Mouse (Mus musculus): ENCODE data around the gene Ttc38. TPM values are rescaled to one million over a fixed set of nuclear protein-coding genes. Genes with fewer than 3 reads are reported as not detected.

Gene Ttc38
- polyA plus RNA-seq, 1 experiment from 2014 or later: 8.6 TPM

DNA sequence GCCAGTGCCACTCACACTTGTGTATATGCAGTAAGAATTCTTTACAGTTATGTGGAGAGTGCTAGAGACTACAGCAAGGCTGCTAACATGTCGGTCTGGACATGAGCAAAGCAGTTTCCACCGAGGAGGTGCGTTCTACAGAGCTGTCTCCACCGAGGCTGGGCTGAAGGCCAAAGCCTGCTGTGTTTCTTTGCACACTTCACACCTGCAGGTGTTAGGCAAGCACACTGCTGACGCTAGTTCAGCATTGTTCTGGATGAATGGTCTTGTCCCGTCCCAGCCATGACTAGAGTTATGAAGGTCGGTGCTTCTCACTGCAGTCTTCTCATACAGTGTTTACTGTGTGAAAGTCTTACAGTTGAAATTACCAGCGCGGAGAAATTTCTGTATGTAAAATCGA is 59.9 kb downstream of the Ttc38 start:
- H3K36me3 ChIP-seq (ENCODE audit: control insufficient read depth, insufficient read depth): peaks cover 61% of the 10 kb centered on the region
- H3K27me3 ChIP-seq (replicated peaks; ENCODE audit: control insufficient read depth, insufficient read depth, low read length): no peaks in the 10 kb centered on the region
- no peak overlapping the region for H3K9ac ChIP-seq (ENCODE audit: low read depth, low read length)
- no peak overlapping the region for H3K4me2 ChIP-seq (replicated peaks; ENCODE audit: low read depth)
- H3K9me3 ChIP-seq (ENCODE audit: control insufficient read depth): no peaks in the 10 kb centered on the region
- WGBS: 89% methylated on average over 10 of the region's 10 CpGs
- TF ChIP-seq CTCF (IDR thresholded peaks at IDR 0.05; ENCODE audit: low read depth): no peak
- ATAC-seq: no peak
- H3K4me3 ChIP-seq (ENCODE audit: low read depth, low read length): no peak overlapping the region
- no peak overlapping the region for H3K27ac ChIP-seq (ENCODE audit: low read depth, low read length)
- no peaks in the 10 kb centered on the region for H3K4me1 ChIP-seq (replicated peaks; ENCODE audit: control insufficient read depth, insufficient read depth, low read length)

DNA sequence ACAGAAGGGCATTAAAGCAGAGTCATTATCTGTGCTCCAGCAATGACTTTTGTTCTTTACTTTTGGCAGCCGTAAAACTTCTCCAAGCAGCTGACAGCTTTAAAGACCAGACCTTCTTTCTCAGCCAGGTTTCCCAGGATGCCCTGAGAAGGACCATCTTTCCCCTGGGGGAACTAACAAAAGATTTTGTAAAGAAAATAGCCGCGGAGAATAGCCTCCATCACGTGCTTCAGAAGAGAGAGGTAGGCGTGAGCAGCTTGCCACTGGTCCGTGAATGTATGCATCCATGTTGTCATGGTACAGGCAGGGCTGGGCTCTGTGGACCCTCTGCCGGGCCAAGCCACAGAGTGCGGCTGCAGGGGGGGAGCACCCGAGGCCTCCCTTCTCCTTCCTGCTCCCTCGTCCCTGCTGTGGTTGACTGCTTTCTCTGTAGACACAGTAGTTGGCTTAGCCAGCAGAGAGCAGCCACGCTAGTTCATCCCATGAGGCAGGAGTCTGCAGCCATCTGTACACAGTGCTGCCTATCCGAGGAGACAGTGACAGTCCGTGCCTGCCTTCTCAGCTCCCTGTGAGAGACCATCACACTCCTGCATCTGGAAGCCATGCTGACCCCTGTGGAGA is 60.5 kb downstream of the Ttc38 start:
- H3K9ac ChIP-seq (ENCODE audit: low read depth, low read length): no peak overlapping the region
- no peak for TF ChIP-seq CTCF (IDR thresholded peaks at IDR 0.05; ENCODE audit: low read depth)
- no peaks in the 10 kb centered on the region for H3K27me3 ChIP-seq (replicated peaks; ENCODE audit: control insufficient read depth, insufficient read depth, low read length)
- no peak for ATAC-seq
- no peak overlapping the region for H3K4me3 ChIP-seq (ENCODE audit: low read depth, low read length)
- no peak overlapping the region for H3K4me2 ChIP-seq (replicated peaks; ENCODE audit: low read depth)
- 84% methylated on average over 13 of the region's 13 CpGs for WGBS
- no peaks in the 10 kb centered on the region for H3K9me3 ChIP-seq (ENCODE audit: control insufficient read depth)
- H3K4me1 ChIP-seq (replicated peaks; ENCODE audit: control insufficient read depth, insufficient read depth, low read length): no peaks in the 10 kb centered on the region
- no peak overlapping the region for H3K27ac ChIP-seq (ENCODE audit: low read depth, low read length)
- peaks cover 67% of the 10 kb centered on the region for H3K36me3 ChIP-seq (ENCODE audit: control insufficient read depth, insufficient read depth)

DNA sequence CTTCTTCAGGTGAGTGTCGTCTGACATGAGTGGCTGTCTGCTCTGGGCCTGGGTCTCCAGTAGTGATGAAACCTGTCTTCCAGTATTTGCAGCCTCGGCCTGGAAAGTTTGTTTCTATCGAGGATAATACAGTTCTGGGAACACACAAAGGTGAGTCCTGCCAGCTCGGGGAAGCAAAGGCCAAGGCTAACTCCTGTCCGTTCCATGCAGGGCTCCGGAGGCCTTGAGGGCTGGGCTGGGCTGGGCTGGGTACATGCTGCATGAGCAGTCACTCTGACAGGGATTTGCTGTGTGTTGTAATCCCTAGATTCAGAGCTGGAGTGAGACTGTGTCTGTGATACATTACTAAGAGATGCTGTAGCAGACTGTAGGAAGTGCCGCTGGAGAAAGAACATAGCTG is 61.8 kb downstream of the Ttc38 start:
- H3K9ac ChIP-seq (ENCODE audit: low read depth, low read length): no peak overlapping the region
- H3K4me3 ChIP-seq (ENCODE audit: low read depth, low read length): no peak overlapping the region
- H3K27ac ChIP-seq (ENCODE audit: low read depth, low read length): no peak overlapping the region
- WGBS: 90% methylated on average over 7 of the region's 7 CpGs
- no peaks in the 10 kb centered on the region for H3K9me3 ChIP-seq (ENCODE audit: control insufficient read depth)
- H3K4me2 ChIP-seq (replicated peaks; ENCODE audit: low read depth): no peak overlapping the region
- no peak for ATAC-seq
- no peak for TF ChIP-seq CTCF (IDR thresholded peaks at IDR 0.05; ENCODE audit: low read depth)
- H3K27me3 ChIP-seq (replicated peaks; ENCODE audit: control insufficient read depth, insufficient read depth, low read length): no peaks in the 10 kb centered on the region
- peaks cover 68% of the 10 kb centered on the region for H3K36me3 ChIP-seq (ENCODE audit: control insufficient read depth, insufficient read depth)
- no peaks in the 10 kb centered on the region for H3K4me1 ChIP-seq (replicated peaks; ENCODE audit: control insufficient read depth, insufficient read depth, low read length)

DNA sequence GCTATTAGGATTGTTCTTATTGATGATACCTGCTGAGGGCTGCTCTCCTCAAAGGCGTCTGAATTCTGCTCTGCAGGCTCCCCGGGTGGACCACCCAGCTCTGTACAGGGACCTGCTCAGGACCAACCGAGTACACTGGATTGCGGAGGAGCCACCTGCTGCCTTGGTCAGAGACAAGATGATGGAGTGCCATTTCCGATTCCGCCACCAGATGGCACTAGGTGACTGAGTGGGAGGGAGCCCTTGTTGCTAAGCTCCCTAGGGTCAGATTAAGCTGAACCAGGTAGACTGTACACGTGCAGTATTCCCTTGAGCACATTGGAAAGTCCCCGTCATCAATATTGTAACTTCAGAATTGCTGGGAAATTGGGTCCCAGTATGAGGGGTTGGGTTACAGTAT is 64.2 kb downstream of the Ttc38 start:
- Histone ChIP-seq H3K4me1 (replicated peaks; ENCODE audit: control insufficient read depth, insufficient read depth, low read length) (no peaks in the 10 kb centered on the region), H3K4me2 (replicated peaks; ENCODE audit: low read depth) (no peak overlapping the region), H3K27ac (ENCODE audit: low read depth, low read length) (no peak overlapping the region), H3K27me3 (replicated peaks; ENCODE audit: control insufficient read depth, insufficient read depth, low read length) (no peaks in the 10 kb centered on the region), H3K9ac (ENCODE audit: low read depth, low read length) (no peak overlapping the region), H3K9me3 (ENCODE audit: control insufficient read depth) (no peaks in the 10 kb centered on the region), H3K36me3 (ENCODE audit: control insufficient read depth, insufficient read depth) (peaks cover 54% of the 10 kb centered on the region), H3K4me3 (ENCODE audit: low read depth, low read length) (no peak overlapping the region)
- no peak for ATAC-seq
- WGBS: 15% methylated on average over 8 of the region's 8 CpGs
- TF ChIP-seq CTCF (IDR thresholded peaks at IDR 0.05; ENCODE audit: low read depth): peak; percentile 97

DNA sequence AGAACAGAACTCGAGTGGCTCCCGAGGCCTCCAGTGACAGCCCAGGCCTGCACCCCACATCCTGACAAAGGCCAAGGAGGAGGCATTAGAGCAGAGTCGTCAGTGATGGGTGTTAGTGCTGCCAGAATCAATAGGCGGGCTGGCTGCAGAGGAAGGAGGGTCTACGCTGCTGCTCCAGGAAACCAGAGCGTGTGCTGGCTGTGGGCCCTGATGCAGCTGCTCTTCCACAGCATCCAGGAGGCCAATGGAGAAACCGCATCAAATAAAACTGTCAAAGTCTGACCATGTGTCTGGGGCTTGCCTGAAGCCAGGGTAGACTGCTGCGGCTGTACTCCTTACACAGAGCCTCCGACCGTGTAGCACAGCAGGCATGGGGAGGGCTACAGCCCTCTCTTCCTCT is 65.0 kb downstream of the Ttc38 start:
- Histone ChIP-seq H3K4me1 (replicated peaks; ENCODE audit: control insufficient read depth, insufficient read depth, low read length) (no peaks in the 10 kb centered on the region), H3K36me3 (ENCODE audit: control insufficient read depth, insufficient read depth) (peaks cover 47% of the 10 kb centered on the region), H3K27me3 (replicated peaks; ENCODE audit: control insufficient read depth, insufficient read depth, low read length) (no peaks in the 10 kb centered on the region), H3K9ac (ENCODE audit: low read depth, low read length) (no peak overlapping the region), H3K4me3 (ENCODE audit: low read depth, low read length) (no peak overlapping the region), H3K4me2 (replicated peaks; ENCODE audit: low read depth) (no peak overlapping the region), H3K9me3 (ENCODE audit: control insufficient read depth) (no peaks in the 10 kb centered on the region), H3K27ac (ENCODE audit: low read depth, low read length) (no peak overlapping the region)
- WGBS: 89% methylated on average over 10 of the region's 10 CpGs
- no peak for TF ChIP-seq CTCF (IDR thresholded peaks at IDR 0.05; ENCODE audit: low read depth)
- no peak for ATAC-seq

DNA sequence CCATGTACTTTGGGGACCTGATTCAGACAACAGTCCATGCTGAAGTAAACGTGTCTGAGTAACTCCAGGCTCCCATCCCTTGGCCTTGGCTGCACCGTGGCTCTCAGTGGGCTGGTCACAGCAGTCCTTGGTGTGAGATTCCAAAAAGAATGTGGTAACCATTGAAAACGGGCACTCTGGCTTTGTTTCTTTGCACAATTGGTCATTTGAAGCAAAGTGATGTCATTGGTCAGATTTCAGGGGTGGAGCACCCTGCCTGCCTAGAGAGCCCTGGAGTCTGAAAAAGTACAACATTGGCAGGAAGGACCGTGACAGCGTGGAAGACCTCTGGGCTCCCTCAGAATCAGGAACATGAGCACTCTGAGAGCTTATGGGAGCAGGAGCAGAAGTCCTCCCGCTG is 67.3 kb downstream of the Ttc38 start:
- Histone ChIP-seq H3K4me1 (replicated peaks; ENCODE audit: control insufficient read depth, insufficient read depth, low read length) (no peaks in the 10 kb centered on the region), H3K4me2 (replicated peaks; ENCODE audit: low read depth) (no peak overlapping the region), H3K27ac (ENCODE audit: low read depth, low read length) (no peak overlapping the region), H3K4me3 (ENCODE audit: low read depth, low read length) (no peak overlapping the region), H3K9me3 (ENCODE audit: control insufficient read depth) (no peaks in the 10 kb centered on the region), H3K9ac (ENCODE audit: low read depth, low read length) (no peak overlapping the region), H3K36me3 (ENCODE audit: control insufficient read depth, insufficient read depth) (peaks cover 26% of the 10 kb centered on the region), H3K27me3 (replicated peaks; ENCODE audit: control insufficient read depth, insufficient read depth, low read length) (no peaks in the 10 kb centered on the region)
- 80% methylated on average over 6 of the region's 6 CpGs for WGBS
- TF ChIP-seq CTCF (IDR thresholded peaks at IDR 0.05; ENCODE audit: low read depth): no peak
- ATAC-seq: no peak

DNA sequence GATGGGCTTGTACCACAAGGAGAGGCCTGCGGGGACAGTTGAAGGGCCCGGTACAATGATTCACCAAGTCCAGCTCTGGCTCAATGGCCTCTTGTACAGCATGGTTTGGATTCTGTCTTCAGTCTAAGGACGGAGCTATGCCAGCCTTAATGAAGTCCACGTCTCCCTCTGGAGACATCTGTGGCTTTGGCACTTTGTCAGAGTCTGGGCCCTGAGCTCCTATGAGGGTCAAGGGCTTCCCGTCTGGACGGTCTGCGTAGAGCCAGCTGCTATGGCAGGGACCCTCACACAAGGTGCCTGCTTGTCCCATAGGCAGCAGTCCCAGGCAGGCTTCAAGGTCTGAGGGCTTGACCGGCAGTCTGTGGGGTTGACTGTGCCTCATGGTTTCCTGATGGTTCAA is 68.2 kb downstream of the Ttc38 start:
- Histone ChIP-seq H3K4me3 (ENCODE audit: low read depth, low read length) (no peak overlapping the region), H3K9me3 (ENCODE audit: control insufficient read depth) (no peaks in the 10 kb centered on the region), H3K4me2 (replicated peaks; ENCODE audit: low read depth) (no peak overlapping the region), H3K27me3 (replicated peaks; ENCODE audit: control insufficient read depth, insufficient read depth, low read length) (no peaks in the 10 kb centered on the region), H3K27ac (ENCODE audit: low read depth, low read length) (no peak overlapping the region), H3K36me3 (ENCODE audit: control insufficient read depth, insufficient read depth) (peaks cover 17% of the 10 kb centered on the region), H3K4me1 (replicated peaks; ENCODE audit: control insufficient read depth, insufficient read depth, low read length) (no peaks in the 10 kb centered on the region), H3K9ac (ENCODE audit: low read depth, low read length) (no peak overlapping the region)
- ATAC-seq: no peak
- no peak for TF ChIP-seq CTCF (IDR thresholded peaks at IDR 0.05; ENCODE audit: low read depth)
- 74% methylated on average over 8 of the region's 8 CpGs for WGBS
